Mouse (Mus musculus) ES-Bruce4 (cell line): ENCODE results near the gene Nptx1. TPM values are rescaled to one million over a fixed set of nuclear protein-coding genes. Genes with fewer than 3 reads are reported as not detected.

Source experiments
- H3K27ac ChIP-seq: 2 replicates; pipeline ENCODE4 v1.5.1; 2012; ENCODE audit warnings: low read length, inconsistent platforms; ENCODE audit not compliant: insufficient read depth
- H3K27me3 ChIP-seq: 2 replicates; pipeline ENCODE4 v1.6.1; 2012; ENCODE audit warnings: mild to moderate bottlenecking, low read length, inconsistent platforms; ENCODE audit not compliant: control insufficient read depth, poor library complexity, insufficient read depth, severe bottlenecking
- H3K36me3 ChIP-seq: 2 replicates; pipeline ENCODE4 v1.6.1; 2012; ENCODE audit warnings: inconsistent platforms, mild to moderate bottlenecking, low read length, moderate library complexity; ENCODE audit not compliant: control insufficient read depth, poor library complexity, insufficient read depth, severe bottlenecking
- H3K4me1 ChIP-seq: one replicate; pipeline ENCODE4 v1.8.1; 2011; ENCODE audit warnings: low read length; ENCODE audit not compliant: control insufficient read depth, insufficient read depth
- H3K4me3 ChIP-seq: 2 replicates; pipeline ENCODE4 v1.5.1; 2011; ENCODE audit warnings: low read depth, mild to moderate bottlenecking, low read length
- H3K9ac ChIP-seq: 2 replicates; pipeline ENCODE4 v1.6.1; 2012; ENCODE audit warnings: low read depth, mild to moderate bottlenecking, inconsistent platforms; ENCODE audit not compliant: poor library complexity, severe bottlenecking
- H3K9me3 ChIP-seq: replicated peaks from 2 replicates; pipeline ENCODE4 v1.6.1; 2012; ENCODE audit warnings: mild to moderate bottlenecking, low read length, inconsistent platforms; ENCODE audit not compliant: control insufficient read depth, poor library complexity, insufficient read depth, severe bottlenecking
- CTCF ChIP-seq: IDR thresholded peaks from one replicate; pipeline ENCODE4 v1.8.1; 2011; ENCODE audit warnings: low read depth, low read length
- EP300 ChIP-seq: IDR thresholded peaks from 2 replicates; pipeline ENCODE4 v1.6.1; 2011; ENCODE audit warnings: low read depth, low read length; ENCODE audit not compliant: insufficient read depth
- POLR2A ChIP-seq: IDR thresholded peaks from one replicate; pipeline ENCODE4 v1.8.1; 2011; ENCODE audit warnings: low read length; ENCODE audit not compliant: insufficient read depth
- polyA plus RNA-seq: library from polyadenylated mRNA; stranded (reverse); fragments of >200 nt; gene quantifications from 2 replicates; pipeline ENCODE4 v1.2.4, GENCODE M21; 2011; ENCODE audit warnings: low read depth; ENCODE audit not compliant: missing spikeins, insufficient read depth, insufficient read length

Gene Nptx1
- polyA plus RNA-seq, 1 experiment = not detected

DNA sequence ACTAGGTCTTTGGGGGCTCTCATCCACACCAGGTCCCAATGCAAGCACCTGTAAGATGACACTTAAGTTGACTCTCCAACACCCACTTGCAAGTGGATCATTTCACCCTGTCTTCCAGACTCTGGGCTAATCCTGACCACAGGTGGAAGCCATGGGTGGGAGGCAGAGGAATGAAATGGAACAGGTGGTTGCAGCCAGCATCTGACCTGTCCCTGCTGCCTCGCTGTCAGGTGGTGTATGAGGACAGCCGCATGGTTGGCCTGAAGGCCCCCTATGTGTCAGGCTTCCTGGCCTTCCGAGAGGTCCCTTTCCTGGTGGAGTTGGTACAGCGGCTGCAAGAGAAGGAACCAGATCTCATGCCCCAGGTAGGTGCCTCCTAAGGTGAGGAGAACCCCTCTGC lies 48.3 kb downstream of the Nptx1 start:
- H3K36me3 ChIP-seq = no peaks in the 10 kb centered on the region
- H3K4me3 ChIP-seq = no peak overlapping the region
- H3K4me1 ChIP-seq = no peaks in the 10 kb centered on the region
- no peak for TF ChIP-seq POLR2A
- TF ChIP-seq CTCF = no peak
- no peak for TF ChIP-seq EP300
- H3K27me3 ChIP-seq = no peaks in the 10 kb centered on the region
- H3K9me3 ChIP-seq = no peaks in the 10 kb centered on the region
- H3K27ac ChIP-seq = no peak overlapping the region
- H3K9ac ChIP-seq = no peak overlapping the region

DNA sequence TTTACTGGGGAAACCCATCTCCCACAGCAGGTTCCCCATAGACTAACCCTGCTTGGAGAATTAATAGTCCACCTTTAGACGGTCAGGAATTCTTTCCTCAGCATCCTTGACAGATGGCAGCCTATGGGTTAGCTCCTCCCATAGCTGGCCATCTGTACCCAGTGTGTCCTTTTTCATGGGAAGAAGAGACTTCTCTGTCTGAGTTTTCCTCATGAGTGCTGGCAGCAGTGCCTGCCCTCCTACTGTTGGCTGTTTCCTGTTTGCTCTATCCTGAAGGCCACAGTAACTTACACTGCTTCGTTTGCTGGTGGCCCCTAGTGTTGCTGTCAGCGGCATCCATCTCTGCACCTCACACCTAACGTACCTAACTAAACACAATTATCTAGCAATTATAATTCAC lies 50.1 kb downstream of the Nptx1 start:
- Histone ChIP-seq H3K27me3 (no peaks in the 10 kb centered on the region), H3K36me3 (no peaks in the 10 kb centered on the region), H3K4me1 (no peaks in the 10 kb centered on the region), H3K27ac (no peak overlapping the region), H3K9me3 (no peaks in the 10 kb centered on the region), H3K9ac (no peak overlapping the region), H3K4me3 (no peak overlapping the region)
- TF ChIP-seq POLR2A = no peak
- no peak for TF ChIP-seq EP300
- no peak for TF ChIP-seq CTCF

DNA sequence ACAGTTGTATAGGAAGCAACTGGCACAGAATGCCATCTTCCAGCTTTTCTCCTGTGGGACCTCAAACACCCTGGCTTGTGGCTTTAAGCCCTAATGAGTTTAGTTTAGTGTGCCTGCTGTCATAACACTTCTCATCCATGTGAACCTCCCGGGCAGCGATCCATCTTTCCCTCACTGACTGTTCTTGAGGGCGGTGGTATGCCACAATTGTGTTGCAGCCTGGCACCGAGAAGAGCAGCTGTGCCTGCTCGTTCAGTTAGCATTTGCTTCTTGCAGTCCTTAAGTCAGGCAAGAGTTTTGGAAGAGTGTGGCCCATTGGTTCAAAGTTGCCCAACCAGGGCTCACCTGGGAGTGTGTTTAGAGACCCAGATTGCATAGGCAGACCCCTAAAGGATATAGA lies 51.4 kb downstream of the Nptx1 start:
- TF ChIP-seq CTCF (no peak), EP300 (no peak), POLR2A (no peak)
- Histone ChIP-seq H3K27me3 (no peaks in the 10 kb centered on the region), H3K4me3 (no peak overlapping the region), H3K9ac (no peak overlapping the region), H3K27ac (no peak overlapping the region), H3K4me1 (no peaks in the 10 kb centered on the region), H3K9me3 (no peaks in the 10 kb centered on the region), H3K36me3 (no peaks in the 10 kb centered on the region)

DNA sequence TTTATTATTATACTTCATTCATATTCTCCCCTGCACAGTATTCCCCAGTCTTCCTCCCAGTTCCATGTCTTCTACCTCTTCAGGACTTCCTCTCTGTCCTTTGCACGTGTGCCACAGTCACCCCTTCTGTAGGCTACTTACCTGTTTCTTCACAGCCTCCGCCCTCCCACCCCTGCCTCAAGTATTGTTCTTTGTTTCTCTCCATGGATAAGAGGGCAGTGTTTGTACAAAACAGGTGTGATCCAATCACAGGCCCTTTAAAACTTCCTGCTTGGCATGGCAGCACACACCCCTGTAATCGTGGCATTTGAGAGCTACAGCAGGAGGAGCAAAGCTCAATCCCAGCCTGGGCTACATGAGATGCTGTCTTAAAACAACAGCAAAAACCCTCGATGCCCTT lies 54.0 kb downstream of the Nptx1 start:
- no peak overlapping the region for H3K9ac ChIP-seq
- H3K36me3 ChIP-seq = no peaks in the 10 kb centered on the region
- no peak for TF ChIP-seq POLR2A
- TF ChIP-seq CTCF = no peak
- TF ChIP-seq EP300 = no peak
- no peaks in the 10 kb centered on the region for H3K9me3 ChIP-seq
- H3K27ac ChIP-seq = no peak overlapping the region
- no peaks in the 10 kb centered on the region for H3K27me3 ChIP-seq
- H3K4me3 ChIP-seq = no peak overlapping the region
- no peaks in the 10 kb centered on the region for H3K4me1 ChIP-seq

DNA sequence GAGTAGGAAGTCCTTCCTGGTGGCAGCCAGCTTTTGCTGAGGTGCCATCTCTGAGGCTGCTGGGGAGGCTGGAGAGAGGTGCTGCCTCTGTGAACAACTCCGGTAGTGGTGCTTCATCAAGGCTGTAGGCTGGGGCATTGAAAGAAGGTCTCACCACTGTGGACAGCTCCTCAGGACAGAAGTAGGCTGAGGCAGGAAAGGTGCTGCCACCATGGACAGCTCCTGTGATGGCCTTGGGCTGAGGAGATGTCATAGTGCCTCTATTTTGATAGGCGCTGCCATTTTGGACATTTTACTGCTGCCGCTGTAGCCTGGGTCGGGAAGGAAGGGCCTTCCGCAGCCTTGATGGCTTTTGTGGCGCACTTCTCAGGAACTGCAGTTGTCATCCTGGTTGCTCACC lies 54.7 kb downstream of the Nptx1 start:
- no peak overlapping the region for H3K9ac ChIP-seq

DNA sequence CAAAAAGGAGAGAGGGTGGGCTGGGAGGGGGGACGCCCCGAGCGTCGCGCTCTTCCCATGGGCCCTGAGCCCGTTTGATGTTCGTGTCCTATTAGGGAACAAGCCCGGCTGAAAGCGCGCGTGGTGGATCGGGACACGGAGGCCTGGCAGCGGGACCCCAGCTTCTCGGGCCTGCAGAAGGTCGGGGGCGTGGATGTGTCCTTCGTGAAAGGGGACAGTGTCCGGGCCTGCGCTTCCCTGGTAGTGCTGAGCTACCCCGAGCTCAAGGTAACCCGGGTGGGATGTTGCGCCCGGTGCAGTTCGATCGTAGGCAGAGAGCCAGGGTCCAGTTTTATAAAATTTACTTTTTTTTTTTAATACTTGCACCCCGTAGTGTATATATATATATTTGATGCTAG lies 55.9 kb downstream of the Nptx1 start:
- H3K9ac ChIP-seq = peak overlapping the region; percentile 64
- H3K27me3 ChIP-seq = no peaks in the 10 kb centered on the region
- peak overlapping the region; percentile 82 for H3K4me3 ChIP-seq
- no peaks in the 10 kb centered on the region for H3K4me1 ChIP-seq
- H3K27ac ChIP-seq = no peak overlapping the region
- H3K36me3 ChIP-seq = no peaks in the 10 kb centered on the region
- no peaks in the 10 kb centered on the region for H3K9me3 ChIP-seq
- TF ChIP-seq CTCF (no peak), EP300 (no peak), POLR2A (no peak)

More for the DNA sequence above, 54.7 kb downstream of the Nptx1 start:
- TF ChIP-seq EP300 (peak; percentile 69; the same call in 1 of the 2 replicates), CTCF (no peak)
- H3K9me3 ChIP-seq = no peaks in the 10 kb centered on the region
- no peak overlapping the region for H3K4me3 ChIP-seq
- no peaks in the 10 kb centered on the region for H3K27me3 ChIP-seq
- no peak overlapping the region for H3K27ac ChIP-seq
- H3K4me1 ChIP-seq = no peaks in the 10 kb centered on the region
- H3K36me3 ChIP-seq = no peaks in the 10 kb centered on the region
